Mouse (Mus musculus) heart, postnatal 0 days (tissue): Measurements from ENCODE around the gene Grifin. TPM values are rescaled to one million over a fixed set of nuclear protein-coding genes. Genes with fewer than 3 reads are reported as not detected.

Experiments used
- ATAC-seq: fragments of 200-750 bp; cut with Nextera tagmentation; 2 replicates; pipeline ENCODE4 v1.8.0; 2017; ENCODE audit warnings: low read depth, moderate number of reproducible peaks, moderate library complexity; ENCODE audit not compliant: insufficient read depth
- DNase-seq: peaks from one replicate; pipeline ENCODE4 v3.0.0-alpha.2; 2016; ENCODE audit warnings: low spot score
- H3K27ac ChIP-seq: fragments of 300-500 bp; sonication (generic); 2 replicates; pipeline ENCODE4 v1.5.1; 2014; ENCODE audit warnings: low read depth, mild to moderate bottlenecking
- H3K27me3 ChIP-seq: fragments of 300-500 bp; sonication (generic); 2 replicates; pipeline ENCODE4 v1.6.1; 2014; ENCODE audit warnings: low read length, mixed read lengths; ENCODE audit not compliant: control insufficient read depth, insufficient read depth
- H3K36me3 ChIP-seq: fragments of 300-500 bp; sonication (generic); replicated peaks from 2 replicates; pipeline ENCODE4 v1.6.1; 2014; ENCODE audit warnings: low read length, mixed read lengths; ENCODE audit not compliant: control insufficient read depth, insufficient read depth
- H3K4me1 ChIP-seq: fragments of 300-500 bp; sonication (generic); 2 replicates; pipeline ENCODE4 v1.6.1; 2014; ENCODE audit warnings: antibody characterized with exemption; ENCODE audit not compliant: control insufficient read depth, insufficient read depth
- H3K4me2 ChIP-seq: fragments of 300-500 bp; sonication (generic); 2 replicates; pipeline ENCODE4 v1.6.1; 2014; ENCODE audit warnings: low read depth, mild to moderate bottlenecking, low read length, moderate library complexity
- H3K4me3 ChIP-seq: fragments of 300-500 bp; sonication (generic); 2 replicates; pipeline ENCODE4 v1.5.1; 2014; ENCODE audit warnings: low read depth, low read length
- H3K9ac ChIP-seq: fragments of 300-500 bp; sonication (generic); replicated peaks from 2 replicates; pipeline ENCODE4 v1.6.1; 2014; ENCODE audit warnings: low read depth, low read length, mixed read lengths
- H3K9me3 ChIP-seq: fragments of 300-500 bp; sonication (generic); replicated peaks from 2 replicates; pipeline ENCODE4 v1.6.1; 2016; ENCODE audit warnings: low read length; ENCODE audit not compliant: control insufficient read depth
- CTCF ChIP-seq: IDR thresholded peaks from 2 replicates; pipeline ENCODE4 v1.5.1; 2016; ENCODE audit warnings: antibody characterized with exemption, control low read depth, low read depth
- EP300 ChIP-seq: IDR thresholded peaks from 2 replicates; pipeline ENCODE4 v1.6.1; 2016; ENCODE audit warnings: antibody characterized with exemption, low read depth
- WGBS: fragments of 180-500 bp; shearing (Covaris S2); extraction: QIAGEN DNeasy Blood & Tissue Kit; methylation state at CpG from one replicate; pipeline ENCODE4 v1.1.7; 2014; 5-methylcytosine and 5-hydroxymethylcytosine counted together
- polyA plus RNA-seq: library from polyadenylated mRNA; unstranded; fragments of >200 nt; fragmentation: Nextera tagmentation; extraction: Ambion mirVana; gene quantifications from 2 replicates; pipeline ENCODE4 v1.2.1, GENCODE M21; 2015
- total RNA-seq: library from RNA; depleted of rRNA; stranded (reverse); fragments of >200 nt; gene quantifications from 2 replicates; pipeline ENCODE4 v1.2.3, GENCODE M21; 2014; ENCODE audit warnings: low replicate concordance

Gene Grifin
- total and polyA plus RNA-seq, 2 experiments from 2014 or later: not detected

- 68% methylated on average over 4 of the region's 4 CpGs for WGBS
- Histone ChIP-seq H3K4me1 (no peaks in the 10 kb centered on the region; the same call in 1 of the 2 replicates), H3K4me3 (no peak overlapping the region), H3K9me3 (no peaks in the 10 kb centered on the region), H3K9ac (no peak overlapping the region), H3K27ac (no peak overlapping the region), H3K36me3 (no peaks in the 10 kb centered on the region), H3K27me3 (peaks cover 8% of the 10 kb centered on the region; the same call in 1 of the 2 replicates), H3K4me2 (no peak overlapping the region)
- DNase-seq: no peak
- no peak for ATAC-seq
- TF ChIP-seq EP300 (no peak), CTCF (no peak)
Measured at GRCm38 (mm10) chr5:140597787-140598186, 32.9 kb upstream of the Grifin start.

GRCm38 (mm10) chr5:140596927-140597588, 32.2 kb upstream of the Grifin start:
- Histone ChIP-seq H3K4me2 (no peak overlapping the region), H3K4me1 (no peaks in the 10 kb centered on the region; the same call in 1 of the 2 replicates), H3K9me3 (no peaks in the 10 kb centered on the region), H3K27me3 (peaks cover 13% of the 10 kb centered on the region; the same call in 1 of the 2 replicates), H3K9ac (no peak overlapping the region), H3K27ac (peak overlapping the region; percentile 26; the same call in 1 of the 2 replicates), H3K4me3 (no peak overlapping the region), H3K36me3 (no peaks in the 10 kb centered on the region)
- DNase-seq (no peak), ATAC-seq (no peak)
- TF ChIP-seq CTCF: no peak
- TF ChIP-seq EP300: 0 out of 2 replicates have a peak, but pooled peaks have one; percentile 30
- 49% methylated on average over 18 of the region's 18 CpGs for WGBS

- 59% methylated on average over 3 of the region's 3 CpGs for WGBS
- H3K9me3 ChIP-seq: no peaks in the 10 kb centered on the region
- ATAC-seq (no peak), DNase-seq (no peak)
- peaks cover 19% of the 10 kb centered on the region; the same call in 1 of the 2 replicates for H3K27me3 ChIP-seq
- no peak for TF ChIP-seq CTCF
- TF ChIP-seq EP300: no peak
- peak overlapping the region; percentile 26; the same call in 1 of the 2 replicates for H3K27ac ChIP-seq
- H3K4me2 ChIP-seq: no peak overlapping the region
- H3K36me3 ChIP-seq: no peaks in the 10 kb centered on the region
- no peak overlapping the region for H3K9ac ChIP-seq
- no peak overlapping the region for H3K4me3 ChIP-seq
- no peaks in the 10 kb centered on the region; the same call in 1 of the 2 replicates for H3K4me1 ChIP-seq
Measured at GRCm38 (mm10) chr5:140596426-140596825, 31.6 kb upstream of the Grifin start.

GRCm38 (mm10) chr5:140594846-140595245, 30.0 kb upstream of the Grifin start:
- no peak for DNase-seq
- Histone ChIP-seq H3K36me3 (no peaks in the 10 kb centered on the region), H3K27ac (no peak overlapping the region), H3K27me3 (peaks cover 19% of the 10 kb centered on the region; the same call in 1 of the 2 replicates), H3K4me2 (no peak overlapping the region), H3K4me3 (no peak overlapping the region), H3K9me3 (no peaks in the 10 kb centered on the region), H3K4me1 (no peaks in the 10 kb centered on the region; the same call in 1 of the 2 replicates), H3K9ac (no peak overlapping the region)
- TF ChIP-seq EP300 (no peak), CTCF (no peak)
- ATAC-seq: no peak
- WGBS: 78% methylated on average over 5 of the region's 5 CpGs

DNA sequence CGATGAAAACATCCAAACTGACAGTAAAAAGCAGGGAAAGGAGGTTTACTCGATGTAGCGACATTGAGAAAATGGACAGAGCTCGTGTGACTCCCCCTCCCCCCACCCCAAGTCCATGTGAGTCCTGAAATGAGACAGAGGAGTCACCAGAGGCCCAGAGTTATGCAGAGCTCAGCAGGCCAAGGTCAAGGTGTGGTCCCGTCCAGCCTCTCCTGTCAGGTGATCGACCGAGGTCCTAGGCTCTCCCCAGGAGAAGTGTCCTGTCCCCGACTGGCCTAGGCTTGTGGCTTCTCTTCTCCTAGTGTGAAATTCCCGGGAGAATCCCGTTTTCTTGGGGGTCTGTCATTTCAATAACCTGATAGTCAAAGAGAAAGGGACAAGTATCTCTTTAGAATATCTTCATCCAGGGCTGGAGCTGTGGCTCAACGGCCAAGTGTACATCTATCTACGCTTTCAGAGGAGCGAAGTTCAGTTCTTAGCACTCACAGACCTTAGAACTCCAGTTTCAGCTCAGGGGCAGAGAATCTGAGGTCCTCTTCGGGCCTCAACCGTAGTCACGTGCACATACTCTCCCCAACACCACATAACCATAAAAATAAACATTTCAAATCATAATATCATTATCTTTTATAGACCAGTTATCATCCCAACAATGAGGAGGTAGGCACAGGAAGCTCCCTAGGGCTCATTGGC, 24.4 kb upstream of the Grifin start:
- no peak for ATAC-seq
- no peak overlapping the region for H3K4me3 ChIP-seq
- WGBS: 81% methylated on average over 16 of the region's 16 CpGs

More for the DNA sequence above, 24.4 kb upstream of the Grifin start:
- H3K36me3 ChIP-seq: no peaks in the 10 kb centered on the region
- H3K4me2 ChIP-seq: no peak overlapping the region
- H3K9me3 ChIP-seq: no peaks in the 10 kb centered on the region
- no peak for TF ChIP-seq EP300
- TF ChIP-seq CTCF: no peak
- 0 out of 2 replicates have a peak, but pooled peaks cover 10% of the 10 kb centered on the region for H3K27me3 ChIP-seq
- no peaks in the 10 kb centered on the region for H3K4me1 ChIP-seq
- no peak overlapping the region for H3K27ac ChIP-seq
- no peak overlapping the region for H3K9ac ChIP-seq
- DNase-seq: no peak
